Mouse (Mus musculus) CH12F3 (cell line): ENCODE data around the gene Grik3.

Experiments
- in situ Hi-C: fragments of 300-500 bp; cut with MboI; formaldehyde crosslinking; loops from 2 replicates; pipeline ENCODE4 v1.14.3; 2020; ENCODE audit warnings: low sequenced_read_pairs

Gene Grik3

DNA sequence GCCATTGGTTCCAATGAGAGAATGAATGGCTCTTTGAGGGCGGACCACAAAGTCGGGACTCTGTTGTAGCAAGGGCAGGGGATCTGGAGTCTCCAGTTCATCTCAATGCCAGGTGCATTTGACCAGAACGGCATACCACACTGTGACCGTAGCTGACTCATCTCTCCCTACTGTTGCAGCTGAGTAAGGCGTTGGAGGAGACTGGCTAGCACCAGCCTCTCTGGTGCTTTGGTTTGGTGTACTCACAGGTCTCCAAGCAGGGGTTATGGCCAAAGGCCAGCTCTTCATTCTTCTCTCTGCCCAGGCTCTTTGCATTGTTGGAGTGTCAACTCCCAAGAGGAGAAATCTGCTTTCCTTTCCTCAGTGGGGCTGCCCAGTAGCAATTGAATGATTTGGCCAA is 52.7 kb downstream of the Grik3 start:
- in situ Hi-C loops, result no loop called here

DNA sequence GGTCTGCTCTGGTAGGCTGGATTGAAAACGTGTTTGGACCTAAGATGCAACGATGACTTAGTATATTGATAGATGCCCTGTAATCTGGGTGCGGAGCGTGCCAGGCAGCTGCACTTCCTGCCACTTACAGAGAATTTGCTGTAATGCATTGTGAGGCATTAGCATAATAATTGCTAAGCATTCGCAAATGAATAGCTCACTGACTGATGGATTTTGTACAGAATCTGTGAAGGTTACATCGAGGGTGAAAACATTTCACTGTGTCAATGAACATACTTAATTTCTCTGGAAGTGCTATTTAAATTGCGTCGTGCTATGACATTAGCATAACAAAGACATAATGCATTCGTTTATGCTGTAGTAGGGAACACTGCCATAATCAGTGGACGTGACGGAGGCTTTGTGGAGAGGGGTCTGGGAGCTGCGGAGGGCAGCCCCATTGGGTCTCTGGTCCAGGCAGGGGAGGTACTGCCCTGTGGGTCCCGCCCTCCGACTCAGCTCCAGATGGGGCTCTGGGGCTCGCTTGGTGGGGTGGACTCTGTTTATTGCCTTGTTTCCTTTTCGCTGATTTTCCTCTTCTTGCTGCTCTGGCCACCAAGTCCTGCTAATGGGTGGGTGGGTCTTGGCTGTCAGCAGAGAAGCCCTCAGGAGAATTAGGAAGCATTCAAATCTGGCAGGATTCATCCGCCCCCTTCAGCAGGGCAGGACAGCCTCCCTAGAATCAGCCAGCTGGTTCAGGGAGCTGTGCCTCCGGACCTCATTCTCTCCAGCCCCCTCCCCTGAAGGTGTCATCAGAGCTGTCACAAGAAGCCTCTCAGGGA is 54.7 kb downstream of the Grik3 start:
- in situ Hi-C loops, result no loop called here

DNA sequence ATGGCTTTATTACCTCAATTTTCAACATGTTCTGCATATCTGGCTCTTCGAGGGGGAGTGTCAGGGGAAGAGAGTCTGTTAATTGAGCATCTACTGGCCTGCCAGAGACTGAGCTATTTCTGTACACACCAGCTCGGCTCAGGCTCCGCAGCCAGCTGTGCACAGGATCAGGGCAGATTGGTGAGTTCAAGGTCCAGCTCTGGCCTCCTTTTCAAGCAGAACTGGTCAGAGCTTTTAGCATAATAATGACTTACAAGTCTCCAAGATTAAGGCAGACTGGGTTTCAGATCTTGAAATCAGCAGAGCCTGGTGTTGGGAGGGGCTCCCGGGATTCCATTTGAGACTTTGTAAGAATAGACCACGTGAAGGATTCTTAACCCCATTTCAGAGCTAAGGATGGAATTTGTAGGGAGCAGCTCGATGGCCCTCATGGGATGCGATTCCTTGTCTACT is 55.3 kb downstream of the Grik3 start:
- in situ Hi-C loops, result no loop called here

DNA sequence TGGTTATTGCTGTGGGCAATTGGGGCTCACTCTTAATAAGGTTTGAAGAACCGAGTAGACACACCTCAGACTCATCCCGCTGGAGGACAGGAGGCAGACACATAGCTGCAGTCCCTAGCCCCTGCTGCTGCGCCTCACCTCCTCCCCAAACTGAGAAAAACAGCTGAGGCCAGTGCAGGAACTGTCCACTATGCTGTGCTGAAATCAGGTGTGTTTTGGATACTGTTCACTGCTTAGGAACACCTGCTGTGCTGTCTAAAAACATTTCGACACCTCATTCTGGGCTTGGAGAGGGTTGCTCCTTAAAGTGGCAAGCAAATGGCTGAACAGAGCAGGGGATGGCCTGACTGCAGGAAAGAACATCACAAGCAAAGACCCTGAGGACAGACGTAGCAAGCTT is 57.7 kb downstream of the Grik3 start:
- in situ Hi-C loops, result no loop called here

GRCm38 (mm10) chr4:125553754-125554153 is 63.3 kb downstream of the Grik3 start:
- in situ Hi-C loops, result no loop called here

DNA sequence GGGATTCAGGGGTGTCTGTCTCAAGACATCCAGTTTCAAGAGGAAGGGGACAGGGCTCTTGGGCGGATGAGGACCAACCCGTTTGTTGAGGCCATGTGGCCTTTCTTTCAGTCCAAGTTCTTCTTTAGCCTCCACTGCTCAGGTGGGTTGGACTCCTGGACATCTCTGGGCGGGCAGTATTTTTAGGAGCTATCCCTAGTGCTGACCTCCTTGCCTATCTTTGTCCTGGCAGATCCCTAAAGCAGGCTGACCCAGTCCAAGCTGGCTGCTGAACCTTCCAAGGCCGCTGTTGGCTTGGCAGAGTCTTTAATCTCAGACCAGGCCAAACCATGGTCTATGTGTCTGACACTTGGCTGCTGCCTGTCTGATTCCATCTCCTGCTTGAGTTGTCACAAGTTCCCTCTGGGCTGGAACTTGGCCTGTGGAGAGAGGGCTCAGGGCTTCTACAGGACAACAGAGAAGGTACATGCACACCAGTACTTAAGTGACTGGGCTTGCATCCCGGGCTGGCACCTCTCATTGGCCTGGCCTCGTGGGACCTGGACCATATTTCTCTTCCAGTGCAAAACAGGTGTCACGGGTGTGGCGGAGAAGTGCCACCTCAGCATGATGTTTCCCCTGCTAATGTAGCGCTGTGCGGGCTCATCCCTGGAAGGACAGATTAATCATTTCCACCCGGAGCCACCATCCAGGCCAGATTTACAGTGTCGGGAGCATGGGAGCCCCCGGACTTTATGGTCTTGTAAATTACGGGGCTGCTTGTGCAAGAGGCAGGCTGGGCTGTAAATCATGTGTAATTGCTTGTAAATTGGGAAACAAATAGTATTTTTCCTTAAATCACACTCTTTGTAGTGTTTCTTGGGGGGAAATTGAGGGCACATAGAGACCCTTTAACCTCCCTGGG is 66.2 kb downstream of the Grik3 start:
- in situ Hi-C loops, result no loop called here

GRCm38 (mm10) chr4:125559564-125559963 is 69.1 kb downstream of the Grik3 start:
- in situ Hi-C loops, result no loop called here

- in situ Hi-C loops, result no loop called here
These were observed 70.3 kb downstream of the Grik3 start for GRCm38 (mm10) chr4:125560806-125561205.

GRCm38 (mm10) chr4:125563579-125563978 is 73.1 kb downstream of the Grik3 start:
- in situ Hi-C loops, result no loop called here

DNA sequence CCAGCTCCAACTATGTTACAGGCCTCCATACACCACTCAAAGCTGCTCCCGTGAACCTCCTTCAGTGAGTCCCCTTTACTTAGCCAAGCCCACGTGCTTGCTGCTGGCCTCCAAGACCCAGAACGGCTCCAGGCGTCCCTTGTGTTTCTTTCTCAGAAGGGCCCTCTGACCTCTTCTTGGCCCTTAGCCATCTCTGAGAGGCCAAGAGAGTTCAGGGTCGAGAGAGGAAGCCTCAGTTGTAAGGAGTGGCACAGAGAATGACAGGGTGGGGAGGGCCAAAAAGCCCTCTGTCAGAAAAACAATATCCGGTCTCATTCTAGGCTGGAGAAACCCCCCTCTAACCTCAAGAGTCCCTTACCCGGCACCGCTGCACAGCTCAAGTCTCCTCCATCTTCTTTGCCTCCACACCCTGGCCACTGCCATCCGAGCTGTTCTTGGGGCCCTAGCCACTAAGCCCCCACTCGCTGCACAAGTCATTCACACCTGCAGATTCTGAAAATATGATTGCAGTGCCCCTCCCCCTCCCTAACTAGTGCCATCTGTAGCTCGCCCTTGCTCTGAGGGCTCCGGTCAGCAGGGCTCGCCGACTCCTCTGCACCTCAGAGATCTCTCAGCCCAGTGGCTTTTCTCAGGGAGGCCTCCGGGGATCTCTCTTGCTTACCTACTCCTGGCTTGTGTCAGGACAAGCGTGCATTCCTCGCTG is 73.7 kb downstream of the Grik3 start:
- in situ Hi-C loops, result no loop called here

GRCm38 (mm10) chr4:125565711-125566439 is 75.4 kb downstream of the Grik3 start:
- in situ Hi-C loops, result no loop called here

DNA sequence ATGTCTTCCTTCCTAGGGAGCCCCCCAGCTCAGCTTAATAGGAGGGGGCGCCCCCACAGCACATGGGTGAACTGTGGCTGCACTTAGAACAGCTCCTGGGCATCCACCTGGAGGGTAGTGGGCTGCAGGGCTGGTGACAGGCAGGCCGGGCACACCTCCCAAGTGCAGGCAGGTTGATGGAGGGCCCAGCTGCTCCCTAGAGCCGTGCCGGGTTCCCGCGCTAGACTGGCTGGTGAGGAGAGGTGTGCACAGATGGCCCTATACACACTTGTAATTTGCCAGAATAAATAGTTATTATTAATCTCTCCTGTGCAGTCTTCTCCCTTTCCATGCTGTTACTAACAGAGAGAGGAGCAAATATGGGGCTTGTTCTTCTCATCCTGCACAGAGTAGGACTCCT is 77.7 kb downstream of the Grik3 start:
- in situ Hi-C loops, result no loop called here

- in situ Hi-C loops, result no loop called here
These were observed 81.3 kb downstream of the Grik3 start for GRCm38 (mm10) chr4:125571651-125572311.

GRCm38 (mm10) chr4:125572312-125572663 is 81.8 kb downstream of the Grik3 start:
- in situ Hi-C loops, result no loop called here

DNA sequence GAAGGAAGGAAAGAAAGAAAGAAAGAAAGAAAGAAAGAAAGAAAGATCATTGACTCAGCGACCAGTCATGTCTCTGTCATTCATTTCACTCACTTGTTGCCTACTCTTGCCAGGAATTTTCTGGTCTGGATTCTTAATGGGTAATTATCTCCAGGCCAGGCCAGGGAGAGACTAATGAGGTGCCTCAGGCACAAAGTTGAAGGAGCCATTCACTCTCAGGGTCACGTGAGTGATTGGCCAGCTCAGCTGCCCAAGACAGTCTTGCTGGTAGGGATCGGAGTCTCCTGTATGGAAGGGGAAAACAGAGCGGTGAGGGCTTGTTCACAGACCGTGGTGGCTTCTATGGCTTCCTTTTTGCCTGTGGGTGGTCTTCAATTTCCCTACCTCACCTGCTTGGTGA is 82.5 kb downstream of the Grik3 start:
- in situ Hi-C loops, result no loop called here

DNA sequence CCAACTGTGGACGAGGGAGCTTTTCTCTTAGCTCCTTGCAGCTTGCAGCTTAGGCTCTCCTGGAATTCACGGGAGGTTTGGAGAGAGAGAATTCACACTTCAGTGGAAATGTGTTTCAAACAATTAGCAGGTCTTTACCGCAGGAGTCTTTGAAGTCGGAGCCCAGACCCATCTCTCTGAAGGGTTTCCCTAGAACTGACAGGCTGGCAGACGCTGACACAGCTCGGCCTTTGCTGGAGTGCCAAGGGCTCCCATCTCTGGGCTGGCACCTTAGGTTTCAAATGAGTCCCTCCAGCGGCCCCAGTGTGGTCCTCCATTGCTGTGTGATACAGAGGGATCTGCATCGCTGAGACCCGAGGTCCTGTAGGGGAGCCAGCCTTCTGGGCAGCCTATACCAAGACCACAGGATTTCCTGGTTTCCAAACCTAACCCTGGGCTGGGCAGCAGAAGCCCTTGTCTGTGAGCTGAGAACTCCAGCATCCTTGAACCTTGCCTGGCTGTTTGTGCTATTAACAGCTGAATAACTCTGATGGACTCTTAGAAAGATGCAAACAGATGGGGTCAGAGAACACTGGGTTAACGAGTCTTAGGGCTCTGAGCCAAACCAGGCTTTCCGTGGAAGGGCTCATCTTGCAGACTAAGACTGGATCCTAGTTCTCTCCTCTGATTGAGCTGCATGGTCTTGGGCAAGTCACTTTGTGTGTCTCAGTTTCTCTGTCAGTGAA is 83.6 kb downstream of the Grik3 start:
- in situ Hi-C loops, result no loop called here

DNA sequence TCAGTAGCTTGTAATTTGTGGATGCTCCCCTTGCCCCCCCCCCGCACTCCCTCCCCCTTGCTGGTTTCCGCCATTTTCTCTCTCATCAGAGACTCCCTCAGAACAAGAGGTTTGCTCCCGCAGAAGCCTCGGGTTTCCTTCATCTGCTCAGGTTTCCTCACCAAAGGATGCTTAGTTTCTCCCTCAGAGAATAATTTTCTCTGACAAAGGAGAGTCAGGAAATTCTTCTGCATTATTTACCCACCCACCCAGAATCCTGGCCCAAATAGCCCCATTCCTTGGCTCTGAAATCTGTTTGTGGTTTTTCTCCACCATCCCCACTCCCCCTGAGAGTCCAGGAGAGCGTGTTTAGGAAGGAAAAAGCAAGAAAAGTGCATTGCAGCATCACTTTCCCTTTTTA is 89.8 kb downstream of the Grik3 start:
- in situ Hi-C loops, result no loop called here

- in situ Hi-C loops, result no loop called here
These were observed 92.8 kb downstream of the Grik3 start for GRCm38 (mm10) chr4:125583272-125583671.

DNA sequence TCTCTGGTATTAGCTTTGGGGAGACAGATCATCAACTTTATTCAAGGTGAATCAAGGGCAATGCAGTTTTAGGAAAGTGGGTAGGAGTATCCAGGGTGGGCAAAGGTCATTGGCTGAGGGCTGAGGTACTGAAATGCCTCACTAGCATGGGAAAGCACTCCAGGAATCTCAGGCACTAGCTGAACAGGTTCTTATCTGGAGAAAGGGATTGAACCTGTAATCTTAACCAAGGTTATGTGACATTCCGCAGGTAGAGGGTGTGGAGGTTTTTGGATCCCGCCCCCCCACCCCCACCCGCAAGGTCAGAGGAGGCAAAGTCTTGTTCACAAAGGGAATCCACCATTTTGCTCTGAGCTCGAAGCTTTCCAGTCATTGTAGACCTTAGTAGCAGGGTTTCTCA is 93.4 kb downstream of the Grik3 start:
- in situ Hi-C loops, result no loop called here

GRCm38 (mm10) chr4:125584676-125585075 is 94.2 kb downstream of the Grik3 start:
- in situ Hi-C loops, result no loop called here
